19 mouse cellular contexts compared by ENCODE assay signal in genomic region chr4:137506629-137507028, GRCm38 (mm10). TPM values are rescaled to one million over a fixed set of nuclear protein-coding genes. Genes with fewer than 3 reads are reported as not detected.
"Had no signal": no experiment of that assay in that cellular context is flagged by ENCODE, and none has a peak within 500 bp of the region (broad histone marks: within the 10 kb centered on the region; RNA-seq: fewer than 3 reads in every experiment).

No protein-coding gene starts in this region.

- H3K27me3 ChIP-seq: liver, embryonic 13.5 days; lung, embryonic 15.5 days; midbrain, embryonic 13.5 days; neural tube, embryonic 15.5 days had no signal

- H3K36me3 ChIP-seq: midbrain, embryonic 13.5 days; neural tube, embryonic 15.5 days had no signal

- DNase-seq: kidney, adult 8-10 months; kidney, postnatal 14 days; liver, embryonic 13.5 days; right cerebral cortex, adult 18-20 months; right cerebral cortex, postnatal 25 days; thymus, postnatal 4 days had no signal

- H3K9ac ChIP-seq: liver, embryonic 13.5 days; lung, embryonic 15.5 days; midbrain, embryonic 13.5 days; neural tube, embryonic 15.5 days had no signal

- H3K4me3 ChIP-seq: left cerebral cortex, adult 2 months; limb, embryonic 10.5 days; liver, embryonic 13.5 days; lung, embryonic 15.5 days; midbrain, embryonic 13.5 days; myocyte; neural tube, embryonic 15.5 days had no signal

- H3K27ac ChIP-seq: left cerebral cortex, adult 2 months; limb, embryonic 10.5 days; liver, embryonic 13.5 days; lung, embryonic 15.5 days; midbrain, embryonic 13.5 days; neural tube, embryonic 15.5 days had no signal

- ATAC-seq: intestine, postnatal 0 days; midbrain, embryonic 13.5 days had no signal

- H3K9me3 ChIP-seq: limb, embryonic 10.5 days; liver, embryonic 13.5 days; lung, embryonic 15.5 days; midbrain, embryonic 13.5 days; neural tube, embryonic 15.5 days had no signal

- H3K4me2 ChIP-seq: liver, embryonic 13.5 days; lung, embryonic 15.5 days; midbrain, embryonic 13.5 days; neural tube, embryonic 15.5 days had no signal

RNA-seq across cellular contexts. Expression of gene Hspg2, which starts 38.1 kb away (rescaled TPM):
- total RNA-seq: megakaryocyte progenitor cell, adult 5-6 weeks had no signal

RNA-seq across cellular contexts. Expression of gene 1700013G24Rik, which starts 53.5 kb away (rescaled TPM):
- total RNA-seq: layer of hippocampus, postnatal 25 days; left cerebral cortex, adult 2 months; left cerebral cortex, postnatal 14 days; megakaryocyte progenitor cell, adult 5-6 weeks had no signal
- polyA plus RNA-seq: intestine, postnatal 0 days; limb, embryonic 10.5 days; liver, embryonic 13.5 days; lung, embryonic 15.5 days; midbrain, embryonic 13.5 days; neural tube, embryonic 11.5 days; neural tube, embryonic 15.5 days; small intestine, adult 2 months; stomach, embryonic 16.5 days had no signal
